Mouse (Mus musculus) bone marrow macrophage, adult 2 months (primary cell): Measurements from ENCODE around the gene Fut1.

Experiments used
- CTCF ChIP-seq: IDR thresholded peaks from 2 replicates; pipeline ENCODE4 v1.5.1; 2012; ENCODE audit warnings: low read depth, mild to moderate bottlenecking, low read length, moderate library complexity
- POLR2A ChIP-seq: IDR thresholded peaks from 2 replicates; pipeline ENCODE4 v1.6.1; 2012; ENCODE audit warnings: mild to moderate bottlenecking, low read depth, low read length, borderline replicate concordance

GRCm38 (mm10) chr7:45591880-45592279, 25.2 kb upstream of the Fut1 start:
- TF ChIP-seq CTCF (no peak), POLR2A (no peak)
